Mouse (Mus musculus) kidney, embryonic 16.5 days (tissue): ENCODE results near the gene Ptk7. TPM values are rescaled to one million over a fixed set of nuclear protein-coding genes. Genes with fewer than 3 reads are reported as not detected.
"Not testable (repeated sequence)": the region's sequence is repeated elsewhere in the genome, so short reads cannot be mapped to it uniquely, and the experiment has no call there.

Source experiments
- ATAC-seq: fragments of 200-750 bp; cut with Nextera tagmentation; 2 replicates; pipeline ENCODE4 v1.8.0; 2017; ENCODE audit warnings: moderate TSS enrichment; ENCODE audit not compliant: low FRiP score, low TSS enrichment
- H3K27ac ChIP-seq: fragments of 300-500 bp; sonication (generic); 2 replicates; pipeline ENCODE4 v1.5.1; 2014; ENCODE audit warnings: low read length
- H3K27me3 ChIP-seq: fragments of 300-500 bp; sonication (generic); 2 replicates; pipeline ENCODE4 v1.6.1; 2014; ENCODE audit warnings: low read length, control low read depth, mixed read lengths; ENCODE audit not compliant: insufficient read depth
- H3K36me3 ChIP-seq: fragments of 300-500 bp; sonication (generic); 2 replicates; pipeline ENCODE4 v1.6.1; 2014; ENCODE audit warnings: low read length, control low read depth, mixed read lengths; ENCODE audit not compliant: insufficient read depth
- H3K4me1 ChIP-seq: fragments of 300-500 bp; sonication (generic); 2 replicates; pipeline ENCODE4 v1.6.1; 2014; ENCODE audit warnings: low read length, control low read depth, mixed read lengths; ENCODE audit not compliant: insufficient read depth
- H3K4me2 ChIP-seq: fragments of 300-500 bp; sonication (generic); replicated peaks from 2 replicates; pipeline ENCODE4 v1.6.1; 2014; ENCODE audit warnings: low read depth, low read length
- H3K4me3 ChIP-seq: fragments of 300-500 bp; sonication (generic); 2 replicates; pipeline ENCODE4 v1.5.1; 2014; ENCODE audit warnings: mild to moderate bottlenecking, low read length
- H3K9ac ChIP-seq: fragments of 300-500 bp; sonication (generic); replicated peaks from 2 replicates; pipeline ENCODE4 v1.6.1; 2014; ENCODE audit warnings: low read length
- H3K9me3 ChIP-seq: fragments of 300-500 bp; sonication (generic); 2 replicates; pipeline ENCODE4 v1.6.1; 2016; ENCODE audit warnings: low read length, control low read depth
- WGBS: fragments of 180-500 bp; shearing (Covaris S2); extraction: QIAGEN DNeasy Blood & Tissue Kit; methylation state at CpG from one replicate; pipeline ENCODE4 v1.1.7; 2014; 5-methylcytosine and 5-hydroxymethylcytosine counted together
- polyA plus RNA-seq: library from polyadenylated mRNA; unstranded; fragments of >200 nt; fragmentation: Nextera tagmentation; extraction: Ambion mirVana; gene quantifications from 2 replicates; pipeline ENCODE4 v1.2.1, GENCODE M21; 2015

The Ptk7 gene
- polyA plus RNA-seq, 1 experiment from 2014 or later = 157 TPM

DNA sequence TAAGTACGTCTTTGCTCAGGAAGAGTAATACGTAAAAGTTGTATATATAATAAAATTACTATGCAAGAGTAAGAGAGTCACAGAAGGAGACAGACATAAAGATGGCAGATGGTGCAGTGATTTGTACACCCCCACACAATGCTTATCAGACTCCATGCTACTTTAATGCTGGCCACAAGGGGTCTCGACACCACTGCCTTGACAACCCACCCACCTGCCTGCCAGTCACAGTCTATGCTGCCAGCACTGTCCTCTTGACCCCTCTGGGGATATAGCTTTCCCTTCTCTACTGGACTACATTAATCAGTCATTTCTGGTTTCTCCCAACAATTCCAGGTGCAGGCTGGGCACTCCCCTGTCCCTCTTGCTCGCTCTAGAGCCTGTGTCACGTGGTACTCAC, 50.7 kb downstream of the Ptk7 start:
- no peak overlapping the region for H3K27ac ChIP-seq
- H3K4me3 ChIP-seq = no peak overlapping the region
- H3K9ac ChIP-seq = no peak overlapping the region
- H3K4me1 ChIP-seq = no peaks in the 10 kb centered on the region
- peaks cover 83% of the 10 kb centered on the region for H3K36me3 ChIP-seq
- 60% methylated on average over 5 of the region's 5 CpGs for WGBS
- H3K4me2 ChIP-seq = no peak overlapping the region
- ATAC-seq = peak; percentile 63; the same call in 1 of the 2 replicates
- peaks cover 6% of the 10 kb centered on the region; the same call in 1 of the 2 replicates for H3K9me3 ChIP-seq
- no peaks in the 10 kb centered on the region for H3K27me3 ChIP-seq

DNA sequence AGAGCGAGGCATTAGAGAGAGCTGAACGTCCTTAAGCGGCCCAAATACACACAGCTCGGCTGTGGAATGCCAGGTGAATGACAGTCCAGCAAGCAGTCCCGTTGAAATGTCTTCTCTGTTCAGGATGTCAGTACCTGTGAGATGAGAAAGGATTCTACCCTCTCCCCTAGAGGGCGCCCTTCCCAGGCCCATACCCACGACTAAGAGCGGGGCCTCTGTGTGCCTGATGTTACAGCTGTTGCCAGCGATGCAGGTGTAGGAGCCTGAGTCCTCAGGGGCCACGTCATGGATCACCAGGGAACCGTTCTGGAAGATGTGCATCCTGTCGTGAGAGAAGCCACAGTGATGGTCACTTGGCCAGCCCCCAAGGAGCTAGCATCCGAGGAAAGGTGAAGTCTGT, 53.2 kb downstream of the Ptk7 start:
- Histone ChIP-seq H3K36me3 (peaks cover 82% of the 10 kb centered on the region), H3K27ac (no peak overlapping the region), H3K4me3 (no peak overlapping the region), H3K9me3 (peaks cover 6% of the 10 kb centered on the region; the same call in 1 of the 2 replicates), H3K27me3 (no peaks in the 10 kb centered on the region), H3K4me2 (no peak overlapping the region), H3K4me1 (no peaks in the 10 kb centered on the region), H3K9ac (no peak overlapping the region)
- 85% methylated on average over 13 of the region's 13 CpGs for WGBS
- no peak for ATAC-seq

DNA sequence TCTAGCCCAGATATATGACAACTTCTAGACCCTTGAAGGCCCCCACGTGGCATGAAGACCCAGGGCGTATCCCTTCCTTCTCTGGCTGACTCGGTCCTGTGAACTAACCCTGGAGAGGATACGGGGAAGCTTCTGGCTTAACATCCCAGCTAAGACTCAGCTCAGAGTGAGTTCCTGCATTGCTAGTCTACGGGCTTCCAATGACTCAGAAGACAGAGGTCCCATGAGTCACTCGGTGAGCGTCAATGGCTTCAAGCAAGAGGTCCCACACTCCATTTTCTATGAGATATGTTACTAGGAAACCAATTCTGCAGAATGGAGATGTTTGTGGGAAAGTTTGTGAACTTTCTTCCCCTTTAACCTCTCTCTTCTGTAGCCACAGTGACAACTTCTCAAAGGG, 54.8 kb downstream of the Ptk7 start:
- Histone ChIP-seq H3K27me3 (no peaks in the 10 kb centered on the region), H3K4me2 (no peak overlapping the region), H3K9me3 (no peaks in the 10 kb centered on the region), H3K9ac (no peak overlapping the region), H3K4me1 (no peaks in the 10 kb centered on the region), H3K4me3 (no peak overlapping the region), H3K36me3 (peaks cover 80% of the 10 kb centered on the region), H3K27ac (no peak overlapping the region)
- WGBS = 91% methylated on average over 7 of the region's 7 CpGs
- ATAC-seq = no peak

DNA sequence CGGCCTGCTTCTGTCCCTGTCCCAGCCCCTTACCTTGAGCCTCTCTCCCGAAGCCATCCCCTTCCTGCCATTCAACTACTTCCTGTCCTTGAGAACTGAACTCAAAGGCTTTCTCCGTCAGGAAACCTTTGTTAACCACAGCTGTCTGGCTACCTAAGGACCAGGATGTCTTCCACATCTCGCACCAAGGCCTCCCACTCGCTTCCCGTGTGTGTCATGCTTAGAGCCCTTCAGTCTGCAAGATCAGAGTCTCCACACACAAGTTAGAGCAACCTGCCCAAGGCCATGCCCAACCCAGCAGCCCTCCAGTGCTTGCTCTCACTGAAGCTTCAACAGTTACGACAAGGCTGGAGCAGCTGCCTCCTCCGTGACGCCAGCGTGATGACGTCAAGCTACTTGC, 58.3 kb downstream of the Ptk7 start:
- Histone ChIP-seq H3K27ac (peak overlapping the region; percentile 46; the same call in 1 of the 2 replicates), H3K9ac (no peak overlapping the region), H3K9me3 (no peaks in the 10 kb centered on the region), H3K36me3 (peaks cover 75% of the 10 kb centered on the region), H3K27me3 (no peaks in the 10 kb centered on the region), H3K4me1 (no peaks in the 10 kb centered on the region), H3K4me2 (no peak overlapping the region), H3K4me3 (no peak overlapping the region)
- ATAC-seq = no peak
- WGBS = 88% methylated on average over 11 of the region's 11 CpGs

DNA sequence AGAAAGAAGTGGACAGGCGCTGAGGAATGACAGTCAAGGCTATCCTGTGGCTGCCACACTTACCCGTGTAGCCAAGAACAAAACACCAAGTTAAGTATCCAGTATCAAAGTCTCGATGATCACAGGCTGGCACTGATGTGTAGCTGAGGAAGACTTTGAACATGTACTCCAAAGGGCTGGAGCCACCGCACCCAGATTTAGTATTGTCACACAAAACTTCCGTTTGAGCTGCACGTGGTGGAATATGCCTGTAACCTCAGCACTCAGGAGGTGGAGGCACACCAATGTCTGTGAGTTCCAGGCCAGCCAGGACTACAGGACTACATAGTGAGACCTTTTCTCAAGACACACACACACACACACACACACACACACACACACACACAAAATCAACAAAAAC, 70.2 kb downstream of the Ptk7 start:
- 87% methylated on average over 6 of the region's 6 CpGs for WGBS
- H3K4me1 ChIP-seq = peaks cover 18% of the 10 kb centered on the region
- H3K9ac ChIP-seq = no peak overlapping the region
- H3K4me3 ChIP-seq = no peak overlapping the region
- no peaks in the 10 kb centered on the region for H3K9me3 ChIP-seq
- peaks cover 4% of the 10 kb centered on the region for H3K36me3 ChIP-seq
- H3K27ac ChIP-seq = no peak overlapping the region
- ATAC-seq = no peak
- H3K4me2 ChIP-seq = no peak overlapping the region
- H3K27me3 ChIP-seq = no peaks in the 10 kb centered on the region

DNA sequence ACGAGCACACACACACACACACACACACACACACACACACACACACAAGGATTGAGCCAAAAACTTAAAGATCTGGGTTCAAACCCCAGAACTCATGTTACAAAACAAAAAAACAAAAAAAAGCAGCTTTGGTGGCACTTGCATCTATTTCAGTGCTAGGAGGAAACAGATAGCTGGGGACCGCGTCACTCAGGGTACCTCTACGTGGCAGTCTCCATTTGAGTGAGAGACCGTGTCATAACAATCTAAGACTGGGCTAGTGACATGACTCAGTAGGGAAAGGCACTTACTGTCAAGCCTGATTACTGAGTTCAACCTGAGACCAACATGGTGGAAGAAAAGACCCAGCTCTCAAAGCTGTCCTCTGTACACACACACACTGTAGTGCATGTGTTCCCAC, 71.2 kb downstream of the Ptk7 start:
- ATAC-seq = no peak
- WGBS = 88% methylated on average over 5 of the region's 5 CpGs

DNA sequence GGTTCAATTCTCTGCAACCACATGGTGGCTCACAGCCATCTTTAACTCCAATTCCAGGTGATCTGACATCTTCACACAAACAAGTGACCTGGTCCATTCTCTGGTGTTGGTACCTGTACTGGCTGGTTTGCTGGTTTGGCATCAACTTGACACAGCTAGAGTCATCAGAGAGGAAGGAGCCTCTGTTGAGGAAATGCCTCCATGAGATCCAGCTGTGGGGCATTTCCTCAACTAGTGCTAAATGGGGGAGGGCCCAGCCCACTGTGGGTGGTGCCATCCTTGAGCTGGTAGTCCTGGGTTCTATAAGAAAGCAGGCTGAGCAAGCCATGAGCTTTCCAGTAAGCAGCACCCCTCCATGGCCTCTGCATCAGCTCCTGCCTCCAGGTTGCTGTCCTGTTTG, 72.0 kb downstream of the Ptk7 start:
- peaks cover 34% of the 10 kb centered on the region for H3K4me1 ChIP-seq
- H3K9me3 ChIP-seq, H3K4me3 ChIP-seq, ATAC-seq, H3K36me3 ChIP-seq, H3K27me3 ChIP-seq: not testable (repeated sequence)
- H3K27ac ChIP-seq = peak overlapping the region; percentile 93
- H3K9ac ChIP-seq = peak overlapping the region; percentile 65; the same call in 1 of the 2 replicates
- peak overlapping the region; percentile 69 for H3K4me2 ChIP-seq

More for the DNA sequence above, 71.2 kb downstream of the Ptk7 start:
- Histone ChIP-seq H3K36me3 (no peaks in the 10 kb centered on the region), H3K9ac (no peak overlapping the region), H3K9me3 (no peaks in the 10 kb centered on the region), H3K4me1 (peaks cover 28% of the 10 kb centered on the region), H3K27ac (no peak overlapping the region), H3K4me2 (no peak overlapping the region), H3K27me3 (no peaks in the 10 kb centered on the region), H3K4me3 (no peak overlapping the region)

DNA sequence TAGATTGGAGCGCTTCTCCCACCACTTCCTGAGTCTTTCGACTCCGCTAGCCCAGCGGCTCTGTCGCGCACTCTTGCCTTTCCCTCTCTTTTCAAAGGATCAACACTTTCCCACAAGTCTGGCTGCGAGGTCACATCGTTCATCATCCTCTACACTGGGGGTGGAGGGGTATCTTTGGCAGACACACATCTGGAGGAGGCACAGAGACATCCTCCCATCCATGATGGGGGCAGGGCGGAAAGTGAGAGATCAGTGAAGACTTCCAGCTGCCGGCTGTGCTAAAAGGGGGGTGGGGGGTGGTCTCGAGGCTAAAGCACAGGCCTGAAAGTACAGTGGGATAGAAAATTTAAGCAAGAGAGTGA, 72.7 kb downstream of the Ptk7 start:
- no peaks in the 10 kb centered on the region for H3K27me3 ChIP-seq
- H3K9me3 ChIP-seq = no peaks in the 10 kb centered on the region
- H3K9ac ChIP-seq = peak overlapping the region; percentile 65
- peak; percentile 37 for ATAC-seq
- H3K4me3 ChIP-seq = peak overlapping the region; percentile 76
- WGBS = 0% methylated on average over 11 of the region's 11 CpGs
- H3K4me1 ChIP-seq = peaks cover 38% of the 10 kb centered on the region
- peaks cover 7% of the 10 kb centered on the region for H3K36me3 ChIP-seq
- peak overlapping the region; percentile 93 for H3K27ac ChIP-seq
- peak overlapping the region; percentile 69 for H3K4me2 ChIP-seq

DNA sequence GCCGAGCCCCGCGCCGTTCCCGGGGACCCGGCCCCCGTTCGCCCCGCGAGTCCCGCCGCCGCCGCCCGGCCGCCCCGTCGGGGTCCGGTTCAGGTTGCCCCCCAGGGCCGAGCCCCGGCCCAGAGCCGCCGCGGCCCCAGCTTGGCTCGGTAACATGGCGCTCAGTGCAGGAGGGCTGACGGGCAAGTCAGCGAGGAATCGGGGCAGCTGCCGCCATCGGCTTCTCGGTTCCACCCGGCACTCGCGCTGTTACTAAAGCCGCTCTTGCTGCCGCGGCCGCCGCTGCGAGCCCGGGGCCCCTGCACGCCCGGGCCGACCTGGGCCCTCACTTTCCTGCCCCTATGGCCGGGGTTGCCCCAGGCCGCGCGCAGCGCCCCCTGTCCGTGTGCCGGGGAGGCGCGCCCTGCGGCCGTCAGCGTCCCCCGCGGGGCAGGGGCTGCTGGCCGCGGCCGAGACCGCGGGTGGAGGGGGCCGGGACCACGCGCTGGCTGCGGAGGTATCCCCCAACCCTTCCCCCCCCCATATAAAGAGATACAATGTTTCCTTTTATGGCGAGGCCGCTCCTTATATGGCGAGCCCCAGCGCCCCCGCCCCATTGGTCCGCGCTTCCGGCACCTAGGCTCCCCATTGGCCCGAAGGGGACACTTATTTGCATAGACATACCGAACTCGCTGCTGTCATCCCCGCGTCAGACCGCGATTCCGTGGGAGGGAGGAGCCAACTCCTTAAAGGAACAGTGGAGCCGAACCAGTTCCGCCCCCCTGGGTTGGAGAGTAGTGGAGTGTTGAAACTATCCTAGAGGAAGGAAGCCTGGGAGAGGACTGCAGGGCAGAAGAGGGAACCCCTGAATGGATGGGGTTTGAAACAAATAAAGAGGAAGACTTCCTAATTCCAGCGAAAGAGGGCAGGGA, 73.4 kb downstream of the Ptk7 start, which contains the start of gene Srf:
Gene Srf (minus strand): TSS at position 503 of the 911 bp plus-strand sequence.
- H3K9ac ChIP-seq = peak within 1 kb of the TSS; percentile 95
- H3K9me3 ChIP-seq = no peaks in the 10 kb centered on the region
- H3K27me3 ChIP-seq = no peaks in the 10 kb centered on the region
- H3K36me3 ChIP-seq = peaks cover 13% of the 10 kb centered on the region
- peak; percentile 93 for ATAC-seq
- under 1% methylated on average over 77 of the region's 87 CpGs for WGBS
- peak within 1 kb of the TSS; percentile 94 for H3K27ac ChIP-seq
- H3K4me3 ChIP-seq = peak within 1 kb of the TSS; percentile 76
- H3K4me1 ChIP-seq = peaks cover 38% of the 10 kb centered on the region
- peak within 1 kb of the TSS; percentile 86 for H3K4me2 ChIP-seq
